In genomic region chr4:43703439-43703838, GRCm38 (mm10) we compare ENCODE assay signal across 19 mouse cellular contexts. TPM values are rescaled to one million over a fixed set of nuclear protein-coding genes. Genes with fewer than 3 reads are reported as not detected.
A peak's percentile ranks its signal among the peaks of the same experiment; 100 is the strongest.
DNase-seq lines count a peak whose midpoint lies in the region; ATAC-seq and TF ChIP-seq lines count a peak whose summit lies in the region.
"Had no signal": no experiment of that assay in that cellular context is flagged by ENCODE, and none has a peak within 500 bp of the region (broad histone marks: within the 10 kb centered on the region; RNA-seq: fewer than 3 reads in every experiment).

No protein-coding gene starts in this region.

- in situ Hi-C loops in CH12.LX (cut with MboI; ENCODE audit: low pct_ligation_motif_present, low pct_unique_long_range_greater_than_20kb, low sequenced_read_pairs): no loop called here

- WGBS in liver, embryonic 12.5 days (ENCODE audit: insufficient replicate concordance): 53% methylated on average over 6 of the region's 6 CpGs

- H3K4me2 ChIP-seq in liver, embryonic 12.5 days: no peak overlapping the region
- H3K4me2 ChIP-seq in CH12.LX (ENCODE audit: insufficient read depth, low read depth, poor library complexity, severe bottlenecking): no peak overlapping the region
- H3K4me2 ChIP-seq: forebrain, embryonic 12.5 days had no signal

- no peaks in the 10 kb centered on the region for H3K36me3 ChIP-seq in liver, embryonic 12.5 days
- no peaks in the 10 kb centered on the region for H3K36me3 ChIP-seq in CH12.LX (replicated peaks in 1 of 2; ENCODE audit: control insufficient read depth in 1 of 2, insufficient read depth in 1 of 2, low read length in 1 of 2)
- H3K36me3 ChIP-seq: embryonic facial prominence, embryonic 10.5 days; forebrain, embryonic 12.5 days had no signal

- no peaks in the 10 kb centered on the region for H3K4me1 ChIP-seq in liver, embryonic 12.5 days
- H3K4me1 ChIP-seq in CH12.LX (ENCODE audit: control insufficient read depth in 1 of 2, insufficient read depth in 2 of 2): no peaks in the 10 kb centered on the region
- H3K4me1 ChIP-seq: embryonic facial prominence, embryonic 10.5 days had no signal

- no peak for ATAC-seq in CD4-positive, CD25-positive, alpha-beta regulatory T cell, adult 4 months
- ATAC-seq in liver, embryonic 12.5 days: no peak
- no peak for ATAC-seq in megakaryocyte progenitor cell, adult 5-6 weeks (replicated peaks; ENCODE audit: poor library complexity)
- no peak for ATAC-seq in granulocyte monocyte progenitor cell, adult 5-6 weeks (replicated peaks; ENCODE audit: poor library complexity, severe bottlenecking)

- TF ChIP-seq EP300 in CH12.LX (IDR thresholded peaks at IDR 0.05; ENCODE audit: low read length): no peak

- peak; percentile 29 to 46 for TF ChIP-seq CTCF in CH12.LX (conservative IDR thresholded peaks at IDR 0.05 in 1 of 2, IDR thresholded peaks at IDR 0.05 in 1 of 2; ENCODE audit: low read depth in 2 of 2, low read length in 2 of 2)

- no peak overlapping the region for H3K9ac ChIP-seq in liver, embryonic 12.5 days
- no peak overlapping the region for H3K9ac ChIP-seq in CH12.LX (ENCODE audit: insufficient read depth, low read depth)
- H3K9ac ChIP-seq: forebrain, embryonic 12.5 days had no signal

- H3K79me2 ChIP-seq in CH12.LX (replicated peaks; ENCODE audit: control insufficient read depth, extremely low read depth, insufficient read depth, poor library complexity, severe bottlenecking): no peaks in the 10 kb centered on the region

- H3K9me3 ChIP-seq in liver, embryonic 12.5 days (replicated peaks): no peaks in the 10 kb centered on the region
- no peaks in the 10 kb centered on the region for H3K9me3 ChIP-seq in CH12.LX (replicated peaks; ENCODE audit: low read length)
- H3K9me3 ChIP-seq: embryonic facial prominence, embryonic 10.5 days; forebrain, embryonic 12.5 days had no signal

- H3K27ac ChIP-seq in liver, embryonic 12.5 days: no peak overlapping the region
- H3K27ac ChIP-seq in CH12.LX (ENCODE audit: insufficient read depth, low read depth): no peak overlapping the region
- H3K27ac ChIP-seq: embryonic facial prominence, embryonic 10.5 days; forebrain, embryonic 12.5 days had no signal

- peaks cover 27% of the 10 kb centered on the region for H3K27me3 ChIP-seq in liver, embryonic 12.5 days (replicated peaks)
- peaks cover 94% of the 10 kb centered on the region for H3K27me3 ChIP-seq in CH12.LX (replicated peaks)
- H3K27me3 ChIP-seq: forebrain, embryonic 12.5 days had no signal

- DNase-seq in CD4-positive, CD25-positive, alpha-beta regulatory T cell, adult 2 months (ENCODE audit: low read depth, low spot score): peak; percentile 21
- DNase-seq in liver (peak; percentile 26), CH12.LX (ENCODE audit: extremely low read depth) (peak; percentile 4)
- peak; percentile 8 for DNase-seq in c-Kit-negative CD71-positive TER-119-positive erythroid progenitor cells, embryonic 14.5 days (ENCODE audit: low read depth, low spot score)
- DNase-seq: cerebellum, adult 8-10 months; gastrocnemius, postnatal 36 days; midbrain, embryonic 14.5 days; thymus, adult 18-20 months had no signal

- TF ChIP-seq RAD21 in CH12.LX (IDR thresholded peaks at IDR 0.05; ENCODE audit: low read depth, low read length): no peak

- no peak overlapping the region for H3K4me3 ChIP-seq in liver, embryonic 12.5 days
- no peak overlapping the region for H3K4me3 ChIP-seq in CH12.LX (replicated peaks in 1 of 3; ENCODE audit: low read depth in 2 of 3, low read length in 2 of 3, poor library complexity in 1 of 3)
- H3K4me3 ChIP-seq: embryonic facial prominence, embryonic 10.5 days; forebrain, embryonic 12.5 days had no signal

- dilution Hi-C loops in CH12.LX (cut with MboI; ENCODE audit: extremely low pct_ligation_motif_present, extremely low pct_unique_long_range_greater_than_20kb, low sequenced_read_pairs): no loop called here

- no peak for TF ChIP-seq POLR2A in CH12.LX (IDR thresholded peaks at IDR 0.05; ENCODE audit: low read depth, low read length)

TF ChIP-seq in CH12.LX, 34 proteins besides CTCF, POLR2A, EP300 and RAD21:
- TF ChIP-seq MXI1 (IDR thresholded peaks at IDR 0.05; ENCODE audit: low read depth, low read length) (no peak), CHD1 (IDR thresholded peaks at IDR 0.05; ENCODE audit: low read depth, low read length) (no peak), MAZ (IDR thresholded peaks at IDR 0.05; ENCODE audit: low read depth, low read length) (no peak), USF2 (conservative IDR thresholded peaks at IDR 0.05; ENCODE audit: low read depth, low read length) (no peak), ZNF384 (IDR thresholded peaks at IDR 0.05; ENCODE audit: low read depth, low read length) (no peak), CHD2 (IDR thresholded peaks at IDR 0.05; ENCODE audit: low read length) (no peak), UBTF (IDR thresholded peaks at IDR 0.05; ENCODE audit: low read depth, low read length) (no peak)

RNA-seq across cellular contexts. Expression of gene Olfr70, which starts 2.8 kb away (rescaled TPM):
- polyA plus RNA-seq in CD4-positive, CD25-positive, alpha-beta regulatory T cell, adult 4 months (2017; shearing (Covaris generic)): not detected
- not detected in 2 replicates for polyA plus RNA-seq in liver, embryonic 12.5 days (2016; fragmentation: Nextera tagmentation; extraction: Ambion mirVana)
- not detected in 2 replicates for total RNA-seq in CH12.LX (2012; rRNA removed)
- not detected in 2 replicates for total RNA-seq in CH12.LX (2014; rRNA removed)
- polyA plus RNA-seq in CH12.LX (2012; ENCODE audit: insufficient read length, low read depth): not detected in 2 replicates
- not detected in 2 replicates for total RNA-seq in megakaryocyte progenitor cell, adult 5-6 weeks (2015)
- total RNA-seq in megakaryocyte progenitor cell, adult 5-6 weeks (2017): not detected in 2 replicates
- not detected in 2 replicates for total RNA-seq in granulocyte monocyte progenitor cell, adult 5-6 weeks (2014; fragmentation: Nextera tagmentation)
- total RNA-seq in granulocyte monocyte progenitor cell, adult 5-6 weeks (2017): not detected in 2 replicates
- total RNA-seq: adrenal gland, postnatal 36 days; gastrocnemius, postnatal 36 days; left cerebral cortex, postnatal 10 days; neutrophil, adult 5-6 weeks had no signal
- polyA plus RNA-seq: forebrain, embryonic 12.5 days; heart, embryonic 16.5 days; liver, embryonic 16.5 days; midbrain, embryonic 14.5 days had no signal

RNA-seq across cellular contexts. Expression of gene Olfr71, which starts 6.6 kb away (rescaled TPM):
- not detected for polyA plus RNA-seq in CD4-positive, CD25-positive, alpha-beta regulatory T cell, adult 4 months (2017; shearing (Covaris generic))
- not detected in 2 replicates for polyA plus RNA-seq in liver, embryonic 12.5 days (2016; fragmentation: Nextera tagmentation; extraction: Ambion mirVana)
- total RNA-seq in CH12.LX (2012; rRNA removed) (not detected in 2 replicates), CH12.LX (2014; rRNA removed) (not detected in 2 replicates)
- polyA plus RNA-seq in CH12.LX (2012; ENCODE audit: insufficient read length, low read depth): not detected in 2 replicates
- not detected in 2 replicates for total RNA-seq in megakaryocyte progenitor cell, adult 5-6 weeks (2015)
- not detected in 2 replicates for total RNA-seq in megakaryocyte progenitor cell, adult 5-6 weeks (2017)
- not detected in 2 replicates for total RNA-seq in granulocyte monocyte progenitor cell, adult 5-6 weeks (2014; fragmentation: Nextera tagmentation)
- total RNA-seq in granulocyte monocyte progenitor cell, adult 5-6 weeks (2017): not detected in 2 replicates
- total RNA-seq: adrenal gland, postnatal 36 days; gastrocnemius, postnatal 36 days; left cerebral cortex, postnatal 10 days; neutrophil, adult 5-6 weeks had no signal
- polyA plus RNA-seq: embryonic facial prominence, embryonic 10.5 days; heart, embryonic 16.5 days; liver, embryonic 16.5 days; midbrain, embryonic 14.5 days had no signal

RNA-seq across cellular contexts. Expression of gene Hrct1, which starts 23.5 kb away (rescaled TPM):
- not detected for polyA plus RNA-seq in CD4-positive, CD25-positive, alpha-beta regulatory T cell, adult 4 months (2017; shearing (Covaris generic))
- polyA plus RNA-seq in liver, embryonic 12.5 days (2016; fragmentation: Nextera tagmentation; extraction: Ambion mirVana): 0.14 and 0.19 TPM in 2 replicates
- total RNA-seq in CH12.LX (2012; rRNA removed) (not detected in 2 replicates), CH12.LX (2014; rRNA removed) (not detected in 2 replicates)
- not detected in 2 replicates for polyA plus RNA-seq in CH12.LX (2012; ENCODE audit: insufficient read length, low read depth)
- total RNA-seq in megakaryocyte progenitor cell, adult 5-6 weeks (2015): not detected in 2 replicates
- total RNA-seq in megakaryocyte progenitor cell, adult 5-6 weeks (2017): not detected in 2 replicates
- not detected in 2 replicates for total RNA-seq in granulocyte monocyte progenitor cell, adult 5-6 weeks (2014; fragmentation: Nextera tagmentation)
- not detected in 2 replicates for total RNA-seq in granulocyte monocyte progenitor cell, adult 5-6 weeks (2017)
- total RNA-seq: neutrophil, adult 5-6 weeks had no signal
- polyA plus RNA-seq: embryonic facial prominence, embryonic 10.5 days; forebrain, embryonic 12.5 days had no signal

RNA-seq across cellular contexts. Expression of gene Spaar, which starts 26.4 kb away (rescaled TPM):
- not detected for polyA plus RNA-seq in CD4-positive, CD25-positive, alpha-beta regulatory T cell, adult 4 months (2017; shearing (Covaris generic))
- polyA plus RNA-seq in liver, embryonic 12.5 days (2016; fragmentation: Nextera tagmentation; extraction: Ambion mirVana): 0.02 TPM in 2 replicates
- total RNA-seq in CH12.LX (2012; rRNA removed) (not detected in 2 replicates), CH12.LX (2014; rRNA removed) (not detected in 2 replicates)
- polyA plus RNA-seq in CH12.LX (2012; ENCODE audit: insufficient read length, low read depth): not detected in 2 replicates
- total RNA-seq in megakaryocyte progenitor cell, adult 5-6 weeks (2015): not detected in 2 replicates
- total RNA-seq in megakaryocyte progenitor cell, adult 5-6 weeks (2017): not detected in 2 replicates
- total RNA-seq in granulocyte monocyte progenitor cell, adult 5-6 weeks (2014; fragmentation: Nextera tagmentation): not detected in 2 replicates
- not detected in 2 replicates for total RNA-seq in granulocyte monocyte progenitor cell, adult 5-6 weeks (2017)
- total RNA-seq: neutrophil, adult 5-6 weeks had no signal
- polyA plus RNA-seq: embryonic facial prominence, embryonic 10.5 days; forebrain, embryonic 12.5 days; midbrain, embryonic 14.5 days had no signal

RNA-seq across cellular contexts. Expression of gene Fam221b, which starts 34.5 kb away (rescaled TPM):
- polyA plus RNA-seq in CD4-positive, CD25-positive, alpha-beta regulatory T cell, adult 4 months (2017; shearing (Covaris generic)): 1 to 10 TPM; 2.4 to 2.6 TPM
- polyA plus RNA-seq in liver, embryonic 12.5 days (2016; fragmentation: Nextera tagmentation; extraction: Ambion mirVana): 1.5 and 1.8 TPM in 2 replicates
- total RNA-seq in CH12.LX (2012; rRNA removed) (5.1 and 6.3 TPM in 2 replicates), CH12.LX (2014; rRNA removed) (not detected in 2 replicates)
- 0.07 and 0.12 TPM in 2 replicates for polyA plus RNA-seq in CH12.LX (2012; ENCODE audit: insufficient read length, low read depth)
- total RNA-seq in megakaryocyte progenitor cell, adult 5-6 weeks (2015): 0.07 TPM in 2 replicates
- 0.44 and 0.62 TPM in 2 replicates for total RNA-seq in megakaryocyte progenitor cell, adult 5-6 weeks (2017)
- not detected in 2 replicates for total RNA-seq in granulocyte monocyte progenitor cell, adult 5-6 weeks (2014; fragmentation: Nextera tagmentation)
- 0.34 and 0.36 TPM in 2 replicates for total RNA-seq in granulocyte monocyte progenitor cell, adult 5-6 weeks (2017)
